Mouse (Mus musculus) intestine, postnatal 0 days (tissue): ENCODE data around the gene Colq. TPM values are rescaled to one million over a fixed set of nuclear protein-coding genes. Genes with fewer than 3 reads are reported as not detected.

Source experiments
- ATAC-seq: fragments of 200-750 bp; cut with Nextera tagmentation; 2 replicates; pipeline ENCODE4 v1.8.0; 2017; ENCODE audit warnings: mild to moderate bottlenecking, moderate TSS enrichment, moderate library complexity
- H3K27ac ChIP-seq: fragments of 300-500 bp; sonication (generic); 2 replicates; pipeline ENCODE4 v1.5.1; 2014; ENCODE audit warnings: mild to moderate bottlenecking, low read depth, low read length, moderate library complexity
- H3K27me3 ChIP-seq: fragments of 300-500 bp; sonication (generic); replicated peaks from 2 replicates; pipeline ENCODE4 v1.6.1; 2014; ENCODE audit warnings: low read length, mixed read lengths; ENCODE audit not compliant: control insufficient read depth, insufficient read depth
- H3K36me3 ChIP-seq: fragments of 300-500 bp; sonication (generic); 2 replicates; pipeline ENCODE4 v1.6.1; 2014; ENCODE audit warnings: mild to moderate bottlenecking, moderate library complexity; ENCODE audit not compliant: control insufficient read depth, insufficient read depth
- H3K4me1 ChIP-seq: fragments of 300-500 bp; sonication (generic); replicated peaks from 2 replicates; pipeline ENCODE4 v1.6.1; 2014; ENCODE audit warnings: antibody characterized with exemption, low read length, mixed read lengths; ENCODE audit not compliant: control insufficient read depth, insufficient read depth
- H3K4me2 ChIP-seq: fragments of 300-500 bp; sonication (generic); replicated peaks from 2 replicates; pipeline ENCODE4 v1.6.1; 2014; ENCODE audit warnings: low read depth, mild to moderate bottlenecking, moderate library complexity
- H3K4me3 ChIP-seq: fragments of 300-500 bp; sonication (generic); 2 replicates; pipeline ENCODE4 v1.5.1; 2014; ENCODE audit warnings: low read depth, low read length
- H3K9ac ChIP-seq: fragments of 300-500 bp; sonication (generic); 2 replicates; pipeline ENCODE4 v1.6.1; 2014; ENCODE audit warnings: mild to moderate bottlenecking, low read depth, low read length
- H3K9me3 ChIP-seq: fragments of 300-500 bp; sonication (generic); 2 replicates; pipeline ENCODE4 v1.6.1; 2016; ENCODE audit warnings: mixed run types; ENCODE audit not compliant: control insufficient read depth
- CTCF ChIP-seq: sonication (generic); IDR thresholded peaks from 2 replicates; pipeline ENCODE4 v1.5.1; 2016; ENCODE audit warnings: low read depth, mild to moderate bottlenecking, control low read depth, antibody characterized with exemption, moderate library complexity
- WGBS: fragments of 180-500 bp; shearing (Covaris S2); extraction: QIAGEN DNeasy Blood & Tissue Kit; methylation state at CpG from one replicate; pipeline ENCODE4 v1.1.7; 2014; 5-methylcytosine and 5-hydroxymethylcytosine counted together
- polyA plus RNA-seq: library from polyadenylated mRNA; unstranded; fragments of >200 nt; fragmentation: Nextera tagmentation; extraction: Ambion mirVana; gene quantifications from 2 replicates; pipeline ENCODE4 v1.2.1, GENCODE M21; 2015

The Colq gene
- polyA plus RNA-seq, 1 experiment from 2014 or later = 0.66 TPM

DNA sequence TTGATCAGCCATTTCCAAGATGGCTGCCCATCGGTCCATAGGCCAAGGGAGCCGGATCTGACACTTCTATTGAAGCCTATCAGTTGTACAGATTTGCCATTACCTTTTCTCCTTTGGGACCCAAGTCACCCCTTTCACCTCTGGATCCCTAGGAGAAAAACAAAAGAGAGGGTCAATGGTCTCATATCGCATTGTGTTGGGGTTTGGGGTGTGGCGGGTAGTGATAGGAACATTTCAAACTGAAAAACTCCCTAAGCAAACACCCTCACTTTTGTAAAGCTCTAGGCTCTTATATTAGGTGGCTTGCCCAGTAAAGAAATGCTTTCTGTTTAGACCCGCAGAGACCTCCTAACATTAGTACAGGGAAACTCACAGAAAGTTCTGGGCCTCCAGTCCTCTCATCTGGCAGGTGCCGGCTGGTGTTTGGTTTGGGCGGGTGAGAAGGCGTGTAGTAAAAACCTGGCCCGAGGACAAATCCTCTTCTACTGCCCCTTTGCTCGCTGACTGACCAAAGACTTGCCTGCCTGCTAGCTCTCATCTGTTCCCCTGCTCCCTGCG lies 47.2 kb downstream of the Colq start:
- Histone ChIP-seq H3K4me2 (no peak overlapping the region), H3K27me3 (no peaks in the 10 kb centered on the region), H3K36me3 (no peaks in the 10 kb centered on the region), H3K27ac (no peak overlapping the region), H3K9ac (no peak overlapping the region), H3K4me1 (no peaks in the 10 kb centered on the region), H3K4me3 (no peak overlapping the region), H3K9me3 (no peaks in the 10 kb centered on the region)
- 61% methylated on average over 11 of the region's 11 CpGs for WGBS
- no peak for ATAC-seq
- no peak for TF ChIP-seq CTCF

DNA sequence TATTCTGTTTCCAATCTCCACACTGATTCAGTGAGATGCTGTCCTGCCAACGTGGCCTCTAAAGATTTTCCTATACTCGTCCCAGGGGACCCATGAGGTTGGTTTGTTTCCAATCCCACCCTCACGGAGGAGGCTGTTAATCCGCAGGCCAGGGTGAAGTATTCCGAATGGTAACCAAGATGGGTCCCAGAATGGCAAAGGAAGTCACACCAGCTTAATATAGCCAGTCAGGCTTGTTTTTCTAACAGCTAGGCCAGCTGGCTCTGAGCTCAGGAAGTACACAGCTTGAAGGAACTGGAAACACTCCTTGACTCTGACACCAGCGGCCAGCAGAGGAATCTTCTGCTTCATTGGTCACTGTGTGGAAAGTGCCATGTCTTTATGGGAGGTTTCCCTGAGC lies 53.8 kb downstream of the Colq start:
- 74% methylated on average over 6 of the region's 6 CpGs for WGBS

DNA sequence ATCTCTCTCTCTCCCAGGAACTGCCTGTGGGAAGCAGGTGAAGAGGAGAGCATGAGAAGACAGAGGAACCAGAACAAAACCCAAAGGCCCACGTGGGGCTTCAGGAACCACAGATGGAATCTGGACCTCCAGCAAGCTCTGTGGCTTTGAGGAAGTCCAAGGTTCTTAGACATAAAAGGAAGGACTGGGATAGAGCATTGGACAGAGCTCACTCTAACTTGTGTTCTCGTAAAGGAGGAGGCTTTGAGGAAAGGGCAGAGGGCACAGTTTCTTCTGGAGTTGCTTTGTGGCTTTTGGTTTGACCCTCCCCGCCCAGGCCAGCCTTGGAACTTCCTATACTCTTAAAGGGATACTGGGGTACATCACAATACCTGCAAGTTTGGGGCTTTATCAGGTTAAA lies 58.5 kb downstream of the Colq start:
- ATAC-seq = peak; percentile 37; the same call in 1 of the 2 replicates
- Histone ChIP-seq H3K4me3 (no peak overlapping the region), H3K36me3 (no peaks in the 10 kb centered on the region), H3K27ac (peak overlapping the region; percentile 7; the same call in 1 of the 2 replicates), H3K4me2 (no peak overlapping the region), H3K27me3 (no peaks in the 10 kb centered on the region), H3K9me3 (no peaks in the 10 kb centered on the region), H3K9ac (no peak overlapping the region), H3K4me1 (peaks cover 17% of the 10 kb centered on the region)
- TF ChIP-seq CTCF = no peak
- WGBS = 47% methylated on average over 3 of the region's 3 CpGs

More for the DNA sequence above, 53.8 kb downstream of the Colq start:
- H3K27ac ChIP-seq = no peak overlapping the region
- ATAC-seq = no peak
- no peak overlapping the region for H3K4me2 ChIP-seq
- no peaks in the 10 kb centered on the region for H3K9me3 ChIP-seq
- TF ChIP-seq CTCF = no peak
- peaks cover 8% of the 10 kb centered on the region for H3K4me1 ChIP-seq
- no peaks in the 10 kb centered on the region for H3K36me3 ChIP-seq
- no peaks in the 10 kb centered on the region for H3K27me3 ChIP-seq
- no peak overlapping the region for H3K9ac ChIP-seq
- H3K4me3 ChIP-seq = no peak overlapping the region

DNA sequence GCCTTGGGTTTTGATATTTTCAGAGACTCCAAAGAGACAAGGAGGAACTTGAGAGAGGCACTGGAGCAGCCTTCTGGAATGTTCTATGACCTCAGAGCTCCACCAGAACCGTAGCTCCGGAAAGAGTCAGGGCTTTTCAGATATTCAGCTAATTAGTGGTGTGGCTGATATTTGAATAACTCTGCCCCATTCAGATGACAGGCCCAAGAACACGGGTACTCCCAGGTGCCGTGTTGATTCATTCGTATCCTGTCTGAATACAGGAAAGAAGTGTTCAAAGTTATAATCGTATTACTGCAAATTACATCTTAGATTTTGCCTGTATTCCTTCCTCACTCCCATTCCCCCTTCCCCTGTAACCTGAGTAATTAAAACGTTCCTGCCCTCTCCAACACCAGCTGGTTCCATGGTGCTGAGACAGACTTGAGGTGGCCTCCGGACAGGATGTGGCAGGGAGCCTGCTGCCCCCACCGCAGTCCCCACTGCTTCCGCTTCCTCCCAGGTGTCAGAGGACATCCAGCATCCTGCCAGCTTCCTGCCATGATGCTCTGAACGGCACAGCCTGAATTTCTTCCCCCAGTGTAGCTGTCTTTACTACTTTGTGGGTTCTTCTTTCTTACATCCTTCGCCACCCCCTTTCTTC lies 59.5 kb downstream of the Colq start:
- Histone ChIP-seq H3K36me3 (no peaks in the 10 kb centered on the region), H3K4me1 (peaks cover 17% of the 10 kb centered on the region), H3K4me2 (no peak overlapping the region), H3K27ac (peak overlapping the region; percentile 73), H3K9ac (no peak overlapping the region), H3K4me3 (no peak overlapping the region), H3K27me3 (no peaks in the 10 kb centered on the region), H3K9me3 (no peaks in the 10 kb centered on the region)
- TF ChIP-seq CTCF = no peak
- 53% methylated on average over 12 of the region's 12 CpGs for WGBS
- no peak for ATAC-seq

DNA sequence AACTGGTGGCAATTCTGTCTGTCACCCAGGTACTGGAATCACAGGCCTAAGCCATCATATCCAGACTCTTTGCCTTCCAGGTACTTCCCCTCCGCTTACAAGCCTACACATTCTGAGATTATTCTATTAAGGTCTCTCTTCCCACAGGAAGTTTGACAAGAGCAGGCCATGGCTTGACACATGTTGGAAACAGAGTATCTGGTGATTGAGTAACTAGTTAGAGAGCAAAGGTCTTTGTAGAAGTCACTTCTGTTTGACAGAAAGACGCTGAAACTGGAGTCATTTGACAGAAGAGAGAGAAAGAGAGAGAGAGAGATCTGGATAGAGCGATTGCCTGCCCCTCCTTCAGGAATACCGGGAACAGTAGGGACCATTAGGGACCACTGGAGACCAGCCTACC lies 60.3 kb downstream of the Colq start:
- WGBS = 40% methylated on average over 4 of the region's 4 CpGs
- ATAC-seq = peak; percentile 65; the same call in 1 of the 2 replicates
- Histone ChIP-seq H3K36me3 (no peaks in the 10 kb centered on the region), H3K27me3 (no peaks in the 10 kb centered on the region), H3K4me2 (no peak overlapping the region), H3K27ac (peak overlapping the region; percentile 73), H3K9ac (no peak overlapping the region), H3K4me1 (peaks cover 17% of the 10 kb centered on the region), H3K4me3 (no peak overlapping the region), H3K9me3 (no peaks in the 10 kb centered on the region)
- TF ChIP-seq CTCF = no peak

DNA sequence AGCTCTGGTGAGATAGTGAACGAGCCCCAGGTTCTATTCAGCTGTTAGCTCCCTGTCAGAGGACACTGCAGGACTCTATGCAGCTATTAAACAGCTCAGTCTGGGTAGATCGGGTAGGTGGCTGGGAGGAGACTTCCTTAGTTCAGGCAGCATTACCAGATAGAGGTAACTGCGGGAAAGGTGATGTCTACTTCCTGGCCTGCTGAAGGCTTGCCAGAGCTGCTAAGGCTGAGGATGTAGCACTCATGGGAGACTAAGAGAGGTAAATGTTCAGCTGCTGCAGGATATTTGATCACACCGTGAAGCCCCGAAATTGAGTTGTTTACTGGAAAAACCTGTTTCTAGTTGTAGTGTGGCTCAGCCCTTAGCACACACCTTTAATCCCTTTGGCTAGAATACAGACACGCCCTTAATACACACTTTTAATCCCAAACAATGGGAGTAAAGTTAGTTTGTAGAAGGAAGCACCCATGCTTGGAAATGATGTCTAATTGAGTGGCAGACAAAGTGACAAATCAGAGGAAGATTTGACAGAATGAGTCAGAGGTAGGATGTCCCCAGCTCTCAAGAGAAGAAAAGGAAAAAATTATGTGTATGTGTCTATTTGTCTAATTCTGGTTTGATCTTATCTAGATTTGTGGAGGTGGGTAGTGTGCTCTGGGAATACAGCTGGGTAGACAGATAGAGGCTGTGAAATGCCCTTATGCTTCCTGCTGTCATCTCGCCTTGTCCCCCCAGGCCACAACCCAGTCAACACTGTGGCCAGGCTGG lies 65.9 kb downstream of the Colq start:
- no peaks in the 10 kb centered on the region for H3K36me3 ChIP-seq
- ATAC-seq = no peak
- no peak overlapping the region for H3K9ac ChIP-seq
- no peaks in the 10 kb centered on the region for H3K9me3 ChIP-seq
- 74% methylated on average over 7 of the region's 7 CpGs for WGBS
- H3K4me1 ChIP-seq = no peaks in the 10 kb centered on the region
- H3K27me3 ChIP-seq = no peaks in the 10 kb centered on the region
- no peak for TF ChIP-seq CTCF
- no peak overlapping the region for H3K27ac ChIP-seq
- H3K4me2 ChIP-seq = no peak overlapping the region
- H3K4me3 ChIP-seq = no peak overlapping the region
